Mouse (Mus musculus) stomach, postnatal 0 days (tissue): ENCODE measurements around the gene Tbc1d15. TPM values are rescaled to one million over a fixed set of nuclear protein-coding genes. Genes with fewer than 3 reads are reported as not detected.
A peak's percentile ranks its signal among the peaks of the same experiment; 100 is the strongest.

Experiments
- ATAC-seq: fragments of 200-750 bp; cut with Nextera tagmentation; 2 replicates; pipeline ENCODE4 v1.8.0; 2017; ENCODE audit not compliant: low FRiP score, low TSS enrichment
- DNase-seq: peaks from one replicate; pipeline ENCODE4 v3.0.0-alpha.2; 2016; ENCODE audit warnings: low spot score
- H3K27ac ChIP-seq: fragments of 300-500 bp; sonication (generic); replicated peaks from 2 replicates; pipeline ENCODE4 v1.5.1; 2014; ENCODE audit warnings: mild to moderate bottlenecking, control low read depth
- H3K27me3 ChIP-seq: fragments of 300-500 bp; sonication (generic); 2 replicates; pipeline ENCODE4 v1.6.1; 2014; ENCODE audit warnings: low read length; ENCODE audit not compliant: control insufficient read depth, insufficient read depth
- H3K36me3 ChIP-seq: fragments of 300-500 bp; sonication (generic); 2 replicates; pipeline ENCODE4 v1.6.1; 2014; ENCODE audit warnings: low read length, mixed read lengths; ENCODE audit not compliant: control insufficient read depth, insufficient read depth
- H3K4me1 ChIP-seq: fragments of 300-500 bp; sonication (generic); replicated peaks from 2 replicates; pipeline ENCODE4 v1.6.1; 2014; ENCODE audit warnings: antibody characterized with exemption; ENCODE audit not compliant: control insufficient read depth, insufficient read depth
- H3K4me2 ChIP-seq: fragments of 300-500 bp; sonication (generic); replicated peaks from 2 replicates; pipeline ENCODE4 v1.6.1; 2014; ENCODE audit warnings: low read depth, mild to moderate bottlenecking, control low read depth, moderate library complexity
- H3K4me3 ChIP-seq: fragments of 300-500 bp; sonication (generic); 2 replicates; pipeline ENCODE4 v1.5.1; 2014; ENCODE audit warnings: low read depth, low read length, control low read depth
- H3K9ac ChIP-seq: fragments of 300-500 bp; sonication (generic); 2 replicates; pipeline ENCODE4 v1.6.1; 2014; ENCODE audit warnings: mild to moderate bottlenecking, low read length, control low read depth, mixed read lengths
- H3K9me3 ChIP-seq: fragments of 300-500 bp; sonication (generic); 2 replicates; pipeline ENCODE4 v1.6.1; 2016; ENCODE audit warnings: low read length; ENCODE audit not compliant: control insufficient read depth
- CTCF ChIP-seq: IDR thresholded peaks from 2 replicates; pipeline ENCODE4 v1.5.1; 2016; ENCODE audit warnings: antibody characterized with exemption, low read depth, mild to moderate bottlenecking, moderate library complexity
- EP300 ChIP-seq: optimal IDR thresholded peaks from 2 replicates; pipeline ENCODE3; 2016; ENCODE audit warnings: antibody characterized with exemption
- WGBS: fragments of 180-500 bp; shearing (Covaris S2); extraction: QIAGEN DNeasy Blood & Tissue Kit; methylation state at CpG from one replicate; pipeline ENCODE4 v1.1.7; 2014; 5-methylcytosine and 5-hydroxymethylcytosine counted together
- polyA plus RNA-seq: library from polyadenylated mRNA; unstranded; fragments of >200 nt; fragmentation: Nextera tagmentation; extraction: Ambion mirVana; gene quantifications from 2 replicates; pipeline ENCODE4 v1.2.1, GENCODE M21; 2015

Gene Tbc1d15
- 38.3 and 46.5 TPM in 2 replicates for polyA plus RNA-seq

DNA sequence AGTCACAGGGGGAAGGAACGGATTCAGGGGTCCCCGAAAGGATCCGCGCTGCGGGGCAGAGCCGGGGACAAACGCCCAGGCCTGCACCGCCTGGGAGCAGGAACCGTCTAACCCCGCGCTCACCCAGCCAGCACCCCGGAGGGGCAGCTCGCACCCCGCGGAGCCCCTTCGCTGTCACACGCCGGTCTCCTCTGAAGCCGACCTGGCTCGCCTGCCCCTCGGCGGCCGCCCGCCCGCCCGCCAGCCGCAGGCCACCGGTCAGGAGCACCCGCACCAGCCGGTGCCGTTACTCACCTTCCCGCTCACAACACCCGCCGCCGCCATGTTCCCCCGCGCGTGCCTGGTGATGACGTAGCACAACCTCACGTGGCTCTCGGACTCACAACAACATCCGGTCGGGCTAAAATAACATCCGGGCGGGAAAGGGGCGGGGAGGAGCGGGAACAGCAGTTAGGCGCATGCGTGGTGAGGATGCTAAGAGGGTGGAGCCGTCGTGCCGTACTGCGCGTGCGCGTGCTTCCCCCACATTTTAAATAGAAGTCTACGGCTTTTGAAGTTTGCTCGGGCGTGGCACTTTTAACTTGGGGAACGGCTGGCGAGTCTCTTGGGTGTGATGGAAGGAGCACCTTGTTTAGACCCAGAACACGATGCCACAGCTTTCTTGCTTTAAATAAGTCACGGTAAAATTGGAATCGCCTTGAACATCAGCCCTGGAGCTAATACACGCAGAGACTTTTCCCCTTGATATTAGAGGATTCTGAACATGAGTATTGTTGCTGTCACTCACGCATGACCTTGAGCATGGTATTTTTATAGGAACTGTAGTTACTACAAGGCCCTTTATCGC lies at the start of gene Tbc1d15:
Tbc1d15 (minus strand) TSS at position 380 of the 847 bp plus-strand sequence.
- Histone ChIP-seq H3K4me1 (0 out of 2 replicates have a peak, but pooled peaks cover 2% of the 10 kb centered on the region), H3K27ac (peak within 1 kb of the TSS; percentile 81), H3K4me2 (peak within 1 kb of the TSS; percentile 75), H3K36me3 (no peaks in the 10 kb centered on the region), H3K27me3 (no peaks in the 10 kb centered on the region), H3K9me3 (no peaks in the 10 kb centered on the region), H3K9ac (peak within 1 kb of the TSS; percentile 78), H3K4me3 (peak within 1 kb of the TSS; percentile 83)
- peak; percentile 99 for DNase-seq
- ATAC-seq, result peak; percentile 95
- under 1% methylated on average over 58 of the region's 67 CpGs for WGBS
- TF ChIP-seq CTCF (no peak), EP300 (no peak)

DNA sequence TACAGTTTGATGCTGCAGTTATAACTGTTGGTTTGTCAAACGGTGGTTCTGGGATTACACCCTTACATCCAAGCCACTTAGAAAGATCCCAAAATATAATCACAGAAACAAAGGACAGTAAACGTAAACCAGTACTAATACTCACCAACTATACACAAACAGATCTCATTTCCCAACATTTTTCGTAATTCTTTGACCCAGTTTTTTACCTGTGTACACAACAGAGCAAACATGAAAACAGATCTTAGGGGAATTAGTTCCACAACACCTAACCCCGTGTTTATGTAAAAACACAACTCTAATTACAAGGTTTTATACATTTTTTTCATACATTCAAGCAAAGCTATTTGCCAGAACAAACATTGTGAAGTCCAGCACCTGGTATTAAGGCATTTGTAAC lies 47.4 kb upstream of the Tbc1d15 start:
- Histone ChIP-seq H3K27ac (no peak overlapping the region), H3K4me2 (no peak overlapping the region)

DNA sequence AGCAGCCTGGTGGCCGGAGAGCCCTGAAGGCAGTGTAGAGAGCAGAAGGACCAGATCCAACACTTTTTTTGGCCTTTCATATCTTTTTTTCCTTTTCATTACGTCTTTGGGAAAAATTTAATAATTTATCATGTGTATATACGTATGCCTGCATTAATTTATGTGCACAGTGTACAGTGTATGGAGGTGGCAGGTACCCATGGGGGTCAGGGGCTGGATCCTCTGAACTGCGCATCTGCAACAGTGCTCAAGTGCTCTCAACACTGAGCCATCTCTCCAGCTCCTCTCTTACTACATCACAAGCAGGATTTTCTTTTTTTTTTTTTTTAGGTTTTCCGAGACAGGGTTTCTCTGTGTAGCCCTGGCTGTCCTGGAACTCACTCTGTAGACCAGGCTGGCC lies 46.3 kb upstream of the Tbc1d15 start:
- no peak for DNase-seq
- H3K9me3 ChIP-seq, result no peaks in the 10 kb centered on the region
- no peak overlapping the region for H3K4me2 ChIP-seq
- no peak overlapping the region for H3K9ac ChIP-seq
- no peak for ATAC-seq
- H3K4me3 ChIP-seq, result no peak overlapping the region
- no peak for TF ChIP-seq CTCF
- no peak for TF ChIP-seq EP300
- H3K4me1 ChIP-seq, result no peaks in the 10 kb centered on the region
- no peak overlapping the region for H3K27ac ChIP-seq
- no peaks in the 10 kb centered on the region for H3K27me3 ChIP-seq
- peaks cover 12% of the 10 kb centered on the region; the same call in 1 of the 2 replicates for H3K36me3 ChIP-seq
- 92% methylated on average over 5 of the region's 5 CpGs for WGBS

More for the DNA sequence above, 47.4 kb upstream of the Tbc1d15 start:
- no peak for DNase-seq
- Histone ChIP-seq H3K36me3 (peaks cover 12% of the 10 kb centered on the region; the same call in 1 of the 2 replicates), H3K9ac (no peak overlapping the region), H3K27me3 (no peaks in the 10 kb centered on the region), H3K4me1 (no peaks in the 10 kb centered on the region), H3K4me3 (no peak overlapping the region), H3K9me3 (no peaks in the 10 kb centered on the region)
- TF ChIP-seq CTCF, result no peak
- TF ChIP-seq EP300, result no peak
- WGBS, result 88% methylated on average over 4 of the region's 4 CpGs
- ATAC-seq, result no peak

DNA sequence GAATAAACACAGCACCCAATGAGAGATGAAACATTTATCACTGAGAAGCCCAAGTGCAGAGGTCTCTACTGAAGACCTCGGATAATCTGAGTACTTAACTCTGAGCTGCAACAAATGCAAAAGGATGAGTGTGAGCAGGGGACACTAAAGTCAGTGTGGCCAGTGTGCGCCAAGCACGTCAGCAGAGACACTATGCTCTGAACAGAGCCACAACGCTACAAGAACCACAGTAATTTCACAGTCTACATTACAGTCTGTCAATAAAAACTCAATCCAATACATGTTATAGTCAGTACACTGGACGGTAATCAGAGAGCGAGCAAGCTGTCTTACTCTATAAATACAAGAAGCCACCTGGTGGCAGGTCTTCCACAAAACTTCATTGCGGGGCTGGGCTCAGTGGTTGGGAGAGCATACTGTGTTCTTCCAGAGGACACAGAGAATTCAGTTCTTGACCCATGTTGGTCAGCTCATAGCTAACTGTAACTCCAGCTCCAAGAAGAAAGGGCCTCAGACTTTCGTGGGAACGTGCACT lies 45.2 kb upstream of the Tbc1d15 start:
- WGBS, result 69% methylated on average over 9 of the region's 9 CpGs
- DNase-seq (peak; percentile 49), ATAC-seq (0 out of 2 replicates have a peak, but pooled peaks have one; percentile 53)
- Histone ChIP-seq H3K9me3 (no peaks in the 10 kb centered on the region), H3K9ac (no peak overlapping the region), H3K4me1 (no peaks in the 10 kb centered on the region), H3K27ac (no peak overlapping the region), H3K36me3 (peaks cover 12% of the 10 kb centered on the region; the same call in 1 of the 2 replicates), H3K4me2 (no peak overlapping the region), H3K27me3 (no peaks in the 10 kb centered on the region), H3K4me3 (no peak overlapping the region)
- TF ChIP-seq CTCF (peak; percentile 57), EP300 (no peak)

DNA sequence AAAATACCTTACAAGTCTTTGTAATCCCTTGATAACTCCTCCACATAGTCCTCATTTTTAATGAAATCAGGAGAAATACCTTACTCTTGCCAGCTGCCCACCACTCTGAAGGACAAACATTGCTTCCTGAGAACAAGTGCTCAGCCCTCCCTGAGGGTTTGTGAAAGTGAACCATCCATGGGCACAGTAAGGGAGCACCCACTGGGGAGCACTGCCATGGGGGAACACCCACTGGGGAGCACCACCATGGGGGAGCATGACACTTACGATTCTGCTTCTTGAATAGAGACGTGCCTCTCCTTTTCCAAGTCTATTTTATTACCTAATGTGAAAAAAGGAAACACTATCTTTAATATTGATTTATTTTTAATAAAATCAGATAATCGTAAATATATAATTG lies 43.9 kb upstream of the Tbc1d15 start:
- no peak for TF ChIP-seq CTCF
- H3K9me3 ChIP-seq, result no peaks in the 10 kb centered on the region
- no peaks in the 10 kb centered on the region for H3K4me1 ChIP-seq
- H3K27me3 ChIP-seq, result no peaks in the 10 kb centered on the region
- H3K27ac ChIP-seq, result no peak overlapping the region
- DNase-seq, result no peak
- H3K9ac ChIP-seq, result no peak overlapping the region
- no peak overlapping the region for H3K4me3 ChIP-seq
- peaks cover 15% of the 10 kb centered on the region; the same call in 1 of the 2 replicates for H3K36me3 ChIP-seq
- WGBS, result 94% methylated on average over 3 of the region's 3 CpGs
- no peak overlapping the region for H3K4me2 ChIP-seq
- no peak for ATAC-seq

DNA sequence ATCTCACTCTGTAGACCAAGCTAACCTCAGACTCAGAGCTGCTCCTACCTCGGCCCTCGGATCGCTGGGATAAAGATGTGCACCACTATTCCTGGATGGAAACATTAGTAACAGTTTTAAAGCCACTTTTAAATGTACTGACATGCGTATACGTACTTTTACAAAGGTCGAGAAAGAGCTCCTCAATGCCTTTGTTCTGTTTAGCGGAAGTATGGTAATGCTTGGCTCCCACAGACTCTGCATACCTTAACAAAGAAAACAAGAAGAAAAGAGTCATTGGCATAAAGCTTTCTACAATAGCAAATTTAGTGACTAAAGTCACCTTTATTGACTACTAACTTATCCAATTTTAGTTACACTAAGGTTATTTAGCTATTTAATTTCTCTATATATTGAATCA lies 43.4 kb upstream of the Tbc1d15 start:
- Histone ChIP-seq H3K4me3 (no peak overlapping the region), H3K4me1 (no peaks in the 10 kb centered on the region), H3K9ac (no peak overlapping the region), H3K4me2 (no peak overlapping the region), H3K9me3 (no peaks in the 10 kb centered on the region), H3K27me3 (no peaks in the 10 kb centered on the region), H3K27ac (no peak overlapping the region), H3K36me3 (peaks cover 18% of the 10 kb centered on the region)
- TF ChIP-seq CTCF, result no peak
- no peak for TF ChIP-seq EP300
- DNase-seq (no peak), ATAC-seq (no peak)
- WGBS, result 95% methylated on average over 7 of the region's 7 CpGs
